8 mouse cellular contexts compared by ENCODE assay signal in the genomic region with DNA sequence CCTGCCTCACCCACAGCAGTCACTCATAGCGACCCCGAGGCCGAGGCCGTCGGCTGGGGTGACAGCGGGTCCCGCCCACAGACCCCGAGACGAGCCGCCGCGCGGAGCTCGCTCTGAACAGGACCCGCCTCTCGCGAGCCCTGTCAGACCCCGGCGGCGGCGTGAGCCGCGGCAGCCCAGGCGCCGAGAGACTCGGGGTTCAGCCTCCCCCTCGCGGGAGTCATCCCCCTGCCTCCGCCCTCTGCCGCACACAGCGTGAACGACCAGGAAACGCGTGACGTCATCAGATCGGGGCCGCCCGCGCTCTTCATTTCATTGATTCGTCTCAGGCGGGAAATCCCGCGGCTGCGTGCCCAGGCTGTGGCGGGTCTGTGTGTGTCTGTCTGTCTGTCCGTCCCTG. TPM values are rescaled to one million over a fixed set of nuclear protein-coding genes. Genes with fewer than 3 reads are reported as not detected.
DNase-seq lines count a peak whose midpoint lies in the region; ATAC-seq and TF ChIP-seq lines count a peak whose summit lies in the region.
"Not testable (repeated sequence)": the region's sequence is repeated elsewhere in the genome, so short reads cannot be mapped to it uniquely, and the experiment has no call there.

No protein-coding gene starts in this region.

- 60% methylated on average over 46 of the region's 46 CpGs for WGBS in intestine, embryonic 14.5 days
- WGBS in small intestine, adult 2 months = no CpG with 5 or more reads among the region's 46 CpGs

- not testable (repeated sequence) for H3K27ac ChIP-seq in intestine, embryonic 14.5 days (ENCODE audit: low read depth); small intestine, adult 2 months (ENCODE audit: insufficient read depth, low read depth, low read length)

- peak; percentile 100 for DNase-seq in NIH3T3 (ENCODE audit: low read depth)
- peak; percentile 60 for DNase-seq in cerebellum, adult 9-10 months
- DNase-seq in gastrocnemius, postnatal 10 days = peak; percentile 85
- not testable (repeated sequence) for DNase-seq in intestine, embryonic 14.5 days (ENCODE audit: low spot score)
- DNase-seq in left cerebral cortex, postnatal 10 days (ENCODE audit: extremely low spot score in 1 of 2, low spot score in 2 of 2) = peak; percentile 93 to 97
- peak; percentile 100 for DNase-seq in mesoderm, embryonic 11.5 days (ENCODE audit: low read depth, low spot score)
- peak; percentile 98 for DNase-seq in urinary bladder, postnatal 25 days (ENCODE audit: low spot score)

- not testable (repeated sequence) for H3K27me3 ChIP-seq in intestine, embryonic 14.5 days (replicated peaks; ENCODE audit: control insufficient read depth, insufficient read depth, low read length); small intestine, adult 2 months (ENCODE audit: control insufficient read depth, insufficient read depth, low read length)

- H3K9me3 ChIP-seq in intestine, embryonic 14.5 days (ENCODE audit: control insufficient read depth, low read length) = peaks cover 51% of the 10 kb centered on the region

- H3K36me3 ChIP-seq in intestine, embryonic 14.5 days (ENCODE audit: control insufficient read depth, insufficient read depth, low read length); small intestine, adult 2 months (ENCODE audit: control insufficient read depth, insufficient read depth, low read length): not testable (repeated sequence)

- not testable (repeated sequence) for H3K4me1 ChIP-seq in intestine, embryonic 14.5 days (replicated peaks; ENCODE audit: control insufficient read depth, insufficient read depth, low read length); small intestine, adult 2 months (ENCODE audit: control insufficient read depth, insufficient read depth, insufficient read length, low read length)

- intact Hi-C loops in left cerebral cortex, postnatal 10 days (cut with DNase I) = not testable (repeated sequence)

- TF ChIP-seq POLR2A in small intestine, adult 2 months (IDR thresholded peaks at IDR 0.05; ENCODE audit: low read depth, low read length) = not testable (repeated sequence)

- H3K9ac ChIP-seq in intestine, embryonic 14.5 days (ENCODE audit: low read length) = peak overlapping the region; percentile 37

- peak; percentile 25 for ATAC-seq in intestine, embryonic 14.5 days (replicated peaks; ENCODE audit: low FRiP score, low TSS enrichment, low read depth)

- not testable (repeated sequence) for TF ChIP-seq CTCF in small intestine, adult 2 months (IDR thresholded peaks at IDR 0.05; ENCODE audit: extremely low read depth, insufficient read length, insufficient replicate concordance, low read depth, low read length)

- peak overlapping the region; percentile 33 for H3K4me3 ChIP-seq in intestine, embryonic 14.5 days (ENCODE audit: low read depth, low read length)
- peak overlapping the region; percentile 65; the same call in 1 of the 2 replicates for H3K4me3 ChIP-seq in small intestine, adult 2 months (ENCODE audit: low read depth, low read length)

- H3K4me2 ChIP-seq in intestine, embryonic 14.5 days (ENCODE audit: low read length) = peak overlapping the region; percentile 79

RNA-seq across cellular contexts. Expression of gene Gm21887, which starts 12.5 kb away (rescaled TPM):
- 10 to 100 TPM; 47.0 to 72.9 TPM for total RNA-seq in gastrocnemius, postnatal 10 days (2021)
- polyA plus RNA-seq in intestine, embryonic 14.5 days (2014; fragmentation: Nextera tagmentation; extraction: Ambion mirVana) = 223 and 261 TPM in 2 replicates
- total RNA-seq in left cerebral cortex, postnatal 10 days (2021) = 100 to 1,000 TPM; 164 to 223 TPM
- polyA plus RNA-seq in small intestine, adult 2 months (2012; rRNA removed) = 9.0 and 759 TPM in 2 replicates
